Mouse (Mus musculus) MEL (cell line): ENCODE results near the gene H3f3a.

Source experiments
- CTCF ChIP-seq, 3 experiments: IDR thresholded peaks in 2 of 3; conservative IDR thresholded peaks in 1 of 3; 2 replicates each; pipeline ENCODE4 v1.5.1; 2011 to 2012; ENCODE audit warnings: low read length in 3 of 3, low read depth in 2 of 3, mild to moderate bottlenecking in 2 of 3, improper control_type of control experiment in 1 of 3, inconsistent platforms in 1 of 3, mixed read lengths in 1 of 3, moderate library complexity in 1 of 3; ENCODE audit not compliant: control insufficient read depth in 1 of 3, insufficient read depth in 1 of 3, poor library complexity in 1 of 3, severe bottlenecking in 1 of 3
- EP300 ChIP-seq, 2 experiments: IDR thresholded peaks; 2 replicates each; pipeline ENCODE4 v1.6.1; 2011; ENCODE audit warnings: improper control_type of control experiment in 2 of 2, low read length in 2 of 2, low read depth in 1 of 2, mild to moderate bottlenecking in 1 of 2
- ETS1 ChIP-seq: IDR thresholded peaks from 2 replicates; pipeline ENCODE4 v1.6.1; 2012; ENCODE audit warnings: low read depth, mild to moderate bottlenecking, inconsistent platforms, low read length, improper control_type of control experiment, moderate library complexity
- GATA1 ChIP-seq: IDR thresholded peaks from 2 replicates; pipeline ENCODE4 v1.6.1; 2011; ENCODE audit warnings: low read depth, low read length, improper control_type of control experiment
- MAX ChIP-seq: IDR thresholded peaks from 2 replicates; pipeline ENCODE4 v1.6.1; 2011; ENCODE audit warnings: low read length, improper control_type of control experiment
- NELFE ChIP-seq: IDR thresholded peaks from 2 replicates; pipeline ENCODE4 v1.6.1; 2011; ENCODE audit warnings: low read depth, low read length, improper control_type of control experiment
- POLR2A ChIP-seq, 2 experiments: IDR thresholded peaks; 2 replicates each; pipeline ENCODE4 v1.6.1; 2011 to 2012; ENCODE audit warnings: low read length in 2 of 2, mild to moderate bottlenecking in 2 of 2, control low read depth in 1 of 2, improper control_type of control experiment in 1 of 2, low read depth in 1 of 2, moderate library complexity in 1 of 2; ENCODE audit not compliant: control insufficient read depth in 1 of 2, insufficient read depth in 1 of 2, poor library complexity in 1 of 2
- RAD21 ChIP-seq: IDR thresholded peaks from 2 replicates; pipeline ENCODE4 v1.6.1; 2011; ENCODE audit warnings: mild to moderate bottlenecking, low read depth, low read length, improper control_type of control experiment
- TCF12 ChIP-seq: IDR thresholded peaks from 2 replicates; pipeline ENCODE4 v1.6.1; 2014; ENCODE audit warnings: low read depth, mild to moderate bottlenecking, inconsistent platforms, low read length, improper control_type of control experiment, moderate library complexity
- USF1 ChIP-seq: IDR thresholded peaks from 2 replicates; pipeline ENCODE4 v1.6.1; 2014; ENCODE audit warnings: low read depth, mild to moderate bottlenecking, inconsistent platforms, low read length, improper control_type of control experiment, moderate library complexity

- no peak for TF ChIP-seq CTCF (IDR thresholded peaks at IDR 0.05 in 2 of 3, conservative IDR thresholded peaks at IDR 0.05 in 1 of 3; ENCODE audit: control insufficient read depth in 1 of 3, insufficient read depth in 1 of 3, low read depth in 2 of 3, low read length in 3 of 3, poor library complexity in 1 of 3, severe bottlenecking in 1 of 3)
- no peak for TF ChIP-seq GATA1
- TF ChIP-seq TCF12, result no peak
- TF ChIP-seq POLR2A (IDR thresholded peaks at IDR 0.05; ENCODE audit: control insufficient read depth in 1 of 2, insufficient read depth in 1 of 2, low read depth in 1 of 2, low read length in 2 of 2, poor library complexity in 1 of 2), result no peak
- no peak for TF ChIP-seq EP300 (IDR thresholded peaks at IDR 0.05; ENCODE audit: low read depth in 1 of 2, low read length in 2 of 2)
- TF ChIP-seq ETS1, result no peak
- no peak for TF ChIP-seq USF1
- TF ChIP-seq MAX, result no peak
- TF ChIP-seq RAD21, result no peak
- no peak for TF ChIP-seq NELFE
Observed at GRCm38 (mm10) chr1:180763307-180763706, 50.4 kb downstream of the H3f3a start.
